Comparison of ENCODE assay signal across 8 mouse cellular contexts in genomic region chr17:46750580-46750979, GRCm38 (mm10). TPM values are rescaled to one million over a fixed set of nuclear protein-coding genes. Genes with fewer than 3 reads are reported as not detected.
A peak's percentile ranks its signal among the peaks of the same experiment; 100 is the strongest.
DNase-seq lines count a peak whose midpoint lies in the region; ATAC-seq and TF ChIP-seq lines count a peak whose summit lies in the region.

No protein-coding gene starts in this region.

- H3K27ac ChIP-seq in heart, postnatal 0 days (ENCODE audit: low read depth): no peak overlapping the region
- no peak overlapping the region; the same call in none of the 2 replicates for H3K27ac ChIP-seq in heart, adult 2 months
- peak overlapping the region; percentile 89 for H3K27ac ChIP-seq in bone marrow, adult 2 months (ENCODE audit: control insufficient read depth, insufficient read depth, low read depth, low read length, poor library complexity)
- H3K27ac ChIP-seq in hindbrain, embryonic 13.5 days: peak overlapping the region; percentile 85; the same call in 1 of the 2 replicates
- H3K27ac ChIP-seq in midbrain, embryonic 12.5 days (replicated peaks): no peak overlapping the region

- TF ChIP-seq EP300 in heart, postnatal 0 days (IDR thresholded peaks at IDR 0.05; ENCODE audit: low read depth): no peak
- TF ChIP-seq EP300 in heart, adult 2 months (IDR thresholded peaks at IDR 0.05; ENCODE audit: insufficient read depth, low read depth, low read length): no peak

- WGBS in heart, postnatal 0 days: 85% methylated on average over 4 of the region's 4 CpGs
- WGBS in heart, adult 2 months: 90% methylated on average over 4 of the region's 4 CpGs
- WGBS in bone marrow, adult 2 months: 51% methylated on average over 4 of the region's 4 CpGs
- whole genome bisulfite sequencing in hindbrain, embryonic 13.5 days: 93% methylated on average over 4 of the region's 4 CpGs
- 96% methylated on average over 4 of the region's 4 CpGs for WGBS in midbrain, embryonic 12.5 days

- no peaks in the 10 kb centered on the region for H3K9me3 ChIP-seq in heart, postnatal 0 days (replicated peaks; ENCODE audit: control insufficient read depth, low read length)
- no peaks in the 10 kb centered on the region for H3K9me3 ChIP-seq in hindbrain, embryonic 13.5 days
- H3K9me3 ChIP-seq in midbrain, embryonic 12.5 days: no peaks in the 10 kb centered on the region

- H3K4me1 ChIP-seq in heart, postnatal 0 days (ENCODE audit: control insufficient read depth, insufficient read depth): 0 out of 2 replicates have a peak, but pooled peaks cover 7% of the 10 kb centered on the region
- H3K4me1 ChIP-seq in heart, adult 2 months (ENCODE audit: control insufficient read depth, insufficient read depth, low read length): peaks cover 4% of the 10 kb centered on the region
- H3K4me1 ChIP-seq in bone marrow, adult 2 months (ENCODE audit: control insufficient read depth, insufficient read depth, low read length): no peaks in the 10 kb centered on the region; the same call in 1 of the 2 replicates
- H3K4me1 ChIP-seq in hindbrain, embryonic 13.5 days (replicated peaks): peaks cover 22% of the 10 kb centered on the region
- H3K4me1 ChIP-seq in midbrain, embryonic 12.5 days: peaks cover 18% of the 10 kb centered on the region

- H3K4me2 ChIP-seq in heart, postnatal 0 days (ENCODE audit: low read depth, low read length): peak overlapping the region; percentile 71; the same call in 1 of the 2 replicates
- H3K4me2 ChIP-seq in hindbrain, embryonic 13.5 days: peak overlapping the region; percentile 75
- H3K4me2 ChIP-seq in midbrain, embryonic 12.5 days (replicated peaks): peak overlapping the region; percentile 73

- 0 out of 2 replicates have a peak overlapping the region, but pooled peaks have one; percentile 74 for H3K9ac ChIP-seq in heart, postnatal 0 days (replicated peaks; ENCODE audit: low read depth, low read length)
- H3K9ac ChIP-seq in heart, adult 2 months (ENCODE audit: low read depth, low read length): no peak overlapping the region
- peak overlapping the region; percentile 80 for H3K9ac ChIP-seq in hindbrain, embryonic 13.5 days
- peak overlapping the region; percentile 78 for H3K9ac ChIP-seq in midbrain, embryonic 12.5 days (replicated peaks)

- no peaks in the 10 kb centered on the region for H3K27me3 ChIP-seq in heart, postnatal 0 days (ENCODE audit: control insufficient read depth, insufficient read depth, low read length)
- no peaks in the 10 kb centered on the region for H3K27me3 ChIP-seq in heart, adult 2 months (ENCODE audit: control insufficient read depth, insufficient read depth, low read length)
- H3K27me3 ChIP-seq in hindbrain, embryonic 13.5 days: no peaks in the 10 kb centered on the region
- no peaks in the 10 kb centered on the region for H3K27me3 ChIP-seq in midbrain, embryonic 12.5 days

- H3K36me3 ChIP-seq in heart, postnatal 0 days (replicated peaks; ENCODE audit: control insufficient read depth, insufficient read depth, low read length): peaks cover 8% of the 10 kb centered on the region; the same call in 1 of the 2 replicates
- H3K36me3 ChIP-seq in heart, adult 2 months (ENCODE audit: control insufficient read depth, insufficient read depth, low read length): no peaks in the 10 kb centered on the region
- peaks cover 19% of the 10 kb centered on the region for H3K36me3 ChIP-seq in hindbrain, embryonic 13.5 days
- H3K36me3 ChIP-seq in midbrain, embryonic 12.5 days: peaks cover 12% of the 10 kb centered on the region

- DNase-seq in heart, postnatal 0 days (ENCODE audit: low spot score): no peak
- DNase-seq in heart, adult 2 months: no peak
- DNase-seq in ovary, postnatal 36 days (ENCODE audit: low spot score): no peak
- no peak for DNase-seq in yolk sac, embryonic 10.5 days (ENCODE audit: low spot score)

- no peak overlapping the region for H3K4me3 ChIP-seq in heart, postnatal 0 days (ENCODE audit: low read depth, low read length)
- no peak overlapping the region for H3K4me3 ChIP-seq in heart, adult 2 months
- peak overlapping the region; percentile 70 for H3K4me3 ChIP-seq in bone marrow, adult 2 months (replicated peaks; ENCODE audit: control insufficient read depth, low read depth, low read length)
- H3K4me3 ChIP-seq in hindbrain, embryonic 13.5 days: peak overlapping the region; percentile 63; the same call in 1 of the 2 replicates
- peak overlapping the region; percentile 83; the same call in 1 of the 2 replicates for H3K4me3 ChIP-seq in midbrain, embryonic 12.5 days

- no peak for ATAC-seq in heart, postnatal 0 days (ENCODE audit: insufficient read depth, low read depth)
- ATAC-seq in hindbrain, embryonic 13.5 days (ENCODE audit: low FRiP score): no peak
- no peak for ATAC-seq in midbrain, embryonic 12.5 days (ENCODE audit: low FRiP score, low read depth)
- ATAC-seq in granulocyte monocyte progenitor cell, adult 5-6 weeks (replicated peaks; ENCODE audit: poor library complexity, severe bottlenecking): no peak

- TF ChIP-seq POLR2A in heart, adult 2 months (IDR thresholded peaks at IDR 0.05; ENCODE audit: insufficient read depth, low read depth, low read length): no peak
- no peak for TF ChIP-seq POLR2A in bone marrow, adult 2 months (IDR thresholded peaks at IDR 0.05; ENCODE audit: borderline replicate concordance, control insufficient read depth, low read depth, low read length)

- intact Hi-C loops in heart, adult 2 months (cut with DNase I): loop anchor here (5.0 kb wide), 1 partner anchor 38 kb away; the partner anchor contains the start of gene Pex6

- TF ChIP-seq CTCF in heart, postnatal 0 days (IDR thresholded peaks at IDR 0.05; ENCODE audit: low read depth): no peak
- TF ChIP-seq CTCF in heart, adult 2 months (IDR thresholded peaks at IDR 0.05): no peak
- TF ChIP-seq CTCF in bone marrow, adult 2 months (IDR thresholded peaks at IDR 0.05; ENCODE audit: control insufficient read depth, insufficient read depth, low read length): no peak

- no peaks in the 10 kb centered on the region; the same call in 1 of the 2 replicates for H3K79me2 ChIP-seq in heart, adult 2 months (replicated peaks; ENCODE audit: control insufficient read depth, insufficient read depth, low read length)

RNA-seq across cellular contexts. Expression of gene Cnpy3, which starts 1.4 kb away (rescaled TPM):
- total RNA-seq in heart, postnatal 0 days (2014; rRNA removed; ENCODE audit: low replicate concordance): 37.9 and 44.5 TPM in 2 replicates
- polyA plus RNA-seq in heart, postnatal 0 days (2015; fragmentation: Nextera tagmentation; extraction: Ambion mirVana): 27.7 and 29.0 TPM in 2 replicates
- total RNA-seq in heart, adult 2 months (2021): 10 to 100 TPM; 19.8 to 21.5 TPM
- polyA plus RNA-seq in heart, adult 2 months (2012; rRNA removed): 19.7 and 20.7 TPM in 2 replicates
- 25.4 and 46.3 TPM in 2 replicates for polyA plus RNA-seq in bone marrow, adult 2 months (2011; ENCODE audit: insufficient read depth, insufficient read length, low replicate concordance, missing spikeins)
- 66.1 and 67.1 TPM in 2 replicates for polyA plus RNA-seq in hindbrain, embryonic 13.5 days (2015; fragmentation: Nextera tagmentation; extraction: Ambion mirVana)
- 54.1 and 54.6 TPM in 2 replicates for polyA plus RNA-seq in midbrain, embryonic 12.5 days (2016; fragmentation: Nextera tagmentation; extraction: Ambion mirVana)
- total RNA-seq in granulocyte monocyte progenitor cell, adult 5-6 weeks (2014; fragmentation: Nextera tagmentation): 68.6 and 80.8 TPM in 2 replicates
- 100 and 121 TPM in 2 replicates for total RNA-seq in granulocyte monocyte progenitor cell, adult 5-6 weeks (2017)

RNA-seq across cellular contexts. Expression of gene Ptcra, which starts 12.9 kb away (rescaled TPM):
- 0.27 TPM in 1 of 2 replicates, not detected in the other for total RNA-seq in heart, postnatal 0 days (2014; rRNA removed; ENCODE audit: low replicate concordance)
- not detected in 2 replicates for polyA plus RNA-seq in heart, postnatal 0 days (2015; fragmentation: Nextera tagmentation; extraction: Ambion mirVana)
- total RNA-seq in heart, adult 2 months (2021): not detected
- 0.08 and 0.12 TPM in 2 replicates for polyA plus RNA-seq in heart, adult 2 months (2012; rRNA removed)
- 2.0 TPM in 1 of 2 replicates, not detected in the other for polyA plus RNA-seq in bone marrow, adult 2 months (2011; ENCODE audit: insufficient read depth, insufficient read length, low replicate concordance, missing spikeins)
- polyA plus RNA-seq in hindbrain, embryonic 13.5 days (2015; fragmentation: Nextera tagmentation; extraction: Ambion mirVana): 0.26 and 0.40 TPM in 2 replicates
- polyA plus RNA-seq in midbrain, embryonic 12.5 days (2016; fragmentation: Nextera tagmentation; extraction: Ambion mirVana): 0.55 and 0.65 TPM in 2 replicates
- 1.3 TPM in 1 of 2 replicates, not detected in the other for total RNA-seq in granulocyte monocyte progenitor cell, adult 5-6 weeks (2014; fragmentation: Nextera tagmentation)
- not detected in 2 replicates for total RNA-seq in granulocyte monocyte progenitor cell, adult 5-6 weeks (2017)

RNA-seq across cellular contexts. Expression of gene Gnmt, which starts 21.6 kb away (rescaled TPM):
- 1.1 and 2.7 TPM in 2 replicates for total RNA-seq in heart, postnatal 0 days (2014; rRNA removed; ENCODE audit: low replicate concordance)
- polyA plus RNA-seq in heart, postnatal 0 days (2015; fragmentation: Nextera tagmentation; extraction: Ambion mirVana): 2.4 and 2.8 TPM in 2 replicates
- total RNA-seq in heart, adult 2 months (2021): 1 to 10 TPM; 2.8 to 4.4 TPM
- 3.3 and 5.1 TPM in 2 replicates for polyA plus RNA-seq in heart, adult 2 months (2012; rRNA removed)
- 2.9 and 3.0 TPM in 2 replicates for polyA plus RNA-seq in bone marrow, adult 2 months (2011; ENCODE audit: insufficient read depth, insufficient read length, low replicate concordance, missing spikeins)
- polyA plus RNA-seq in hindbrain, embryonic 13.5 days (2015; fragmentation: Nextera tagmentation; extraction: Ambion mirVana): 0.90 and 1.5 TPM in 2 replicates
- polyA plus RNA-seq in midbrain, embryonic 12.5 days (2016; fragmentation: Nextera tagmentation; extraction: Ambion mirVana): 0.52 and 0.75 TPM in 2 replicates
- 1.1 TPM in 1 of 2 replicates, not detected in the other for total RNA-seq in granulocyte monocyte progenitor cell, adult 5-6 weeks (2014; fragmentation: Nextera tagmentation)
- total RNA-seq in granulocyte monocyte progenitor cell, adult 5-6 weeks (2017): 1.0 TPM in 1 of 2 replicates, not detected in the other

RNA-seq across cellular contexts. Expression of gene 2310039H08Rik, which starts 21.9 kb away (rescaled TPM):
- total RNA-seq in heart, postnatal 0 days (2014; rRNA removed; ENCODE audit: low replicate concordance): 75.6 and 80.4 TPM in 2 replicates
- polyA plus RNA-seq in heart, postnatal 0 days (2015; fragmentation: Nextera tagmentation; extraction: Ambion mirVana): 74.9 and 76.4 TPM in 2 replicates
- 10 to 100 TPM; 22.6 to 30.4 TPM for total RNA-seq in heart, adult 2 months (2021)
- 43.6 and 45.4 TPM in 2 replicates for polyA plus RNA-seq in heart, adult 2 months (2012; rRNA removed)
- polyA plus RNA-seq in bone marrow, adult 2 months (2011; ENCODE audit: insufficient read depth, insufficient read length, low replicate concordance, missing spikeins): 18.3 and 18.7 TPM in 2 replicates
- polyA plus RNA-seq in hindbrain, embryonic 13.5 days (2015; fragmentation: Nextera tagmentation; extraction: Ambion mirVana): 49.4 and 58.4 TPM in 2 replicates
- polyA plus RNA-seq in midbrain, embryonic 12.5 days (2016; fragmentation: Nextera tagmentation; extraction: Ambion mirVana): 48.5 and 55.0 TPM in 2 replicates
- total RNA-seq in granulocyte monocyte progenitor cell, adult 5-6 weeks (2014; fragmentation: Nextera tagmentation): 18.0 and 37.9 TPM in 2 replicates
- 21.5 and 26.9 TPM in 2 replicates for total RNA-seq in granulocyte monocyte progenitor cell, adult 5-6 weeks (2017)

RNA-seq across cellular contexts. Expression of gene Rpl7l1, which starts 31.9 kb away (rescaled TPM):
- 34.6 and 44.3 TPM in 2 replicates for total RNA-seq in heart, postnatal 0 days (2014; rRNA removed; ENCODE audit: low replicate concordance)
- polyA plus RNA-seq in heart, postnatal 0 days (2015; fragmentation: Nextera tagmentation; extraction: Ambion mirVana): 72.9 and 77.7 TPM in 2 replicates
- 10 to 100 TPM; 54.0 TPM for total RNA-seq in heart, adult 2 months (2021)
- 19.4 and 41.8 TPM in 2 replicates for polyA plus RNA-seq in heart, adult 2 months (2012; rRNA removed)
- 26.9 and 45.0 TPM in 2 replicates for polyA plus RNA-seq in bone marrow, adult 2 months (2011; ENCODE audit: insufficient read depth, insufficient read length, low replicate concordance, missing spikeins)
- 92.8 and 113 TPM in 2 replicates for polyA plus RNA-seq in hindbrain, embryonic 13.5 days (2015; fragmentation: Nextera tagmentation; extraction: Ambion mirVana)
- 150 and 161 TPM in 2 replicates for polyA plus RNA-seq in midbrain, embryonic 12.5 days (2016; fragmentation: Nextera tagmentation; extraction: Ambion mirVana)
- total RNA-seq in granulocyte monocyte progenitor cell, adult 5-6 weeks (2014; fragmentation: Nextera tagmentation): 77.5 and 102 TPM in 2 replicates
- total RNA-seq in granulocyte monocyte progenitor cell, adult 5-6 weeks (2017): 153 and 206 TPM in 2 replicates

Comparison
In these comparisons a context has a peak if more than half of its experiments do, and no peak if none do; other contexts are left out.
1. H3K27ac ChIP-seq: peak in bone marrow, adult 2 months (single experiment) and hindbrain, embryonic 13.5 days (single experiment); none in heart, postnatal 0 days (single experiment), heart, adult 2 months (single experiment) and midbrain, embryonic 12.5 days (single experiment).
2. H3K4me3 ChIP-seq: peak in bone marrow, adult 2 months (single experiment), hindbrain, embryonic 13.5 days (single experiment) and midbrain, embryonic 12.5 days (single experiment); none in heart, postnatal 0 days (single experiment) and heart, adult 2 months (single experiment).
3. Peak in every context shown above with its lines, with median percentiles within 50 percentile points of each other: H3K4me2 ChIP-seq.